Mouse (Mus musculus): ENCODE results near the gene Tex22. TPM values are rescaled to one million over a fixed set of nuclear protein-coding genes. Genes with fewer than 3 reads are reported as not detected.

The Tex22 gene
- total and polyA plus RNA-seq, 3 experiments, result 0.21 to 0.27 TPM; not detected in 1

DNA sequence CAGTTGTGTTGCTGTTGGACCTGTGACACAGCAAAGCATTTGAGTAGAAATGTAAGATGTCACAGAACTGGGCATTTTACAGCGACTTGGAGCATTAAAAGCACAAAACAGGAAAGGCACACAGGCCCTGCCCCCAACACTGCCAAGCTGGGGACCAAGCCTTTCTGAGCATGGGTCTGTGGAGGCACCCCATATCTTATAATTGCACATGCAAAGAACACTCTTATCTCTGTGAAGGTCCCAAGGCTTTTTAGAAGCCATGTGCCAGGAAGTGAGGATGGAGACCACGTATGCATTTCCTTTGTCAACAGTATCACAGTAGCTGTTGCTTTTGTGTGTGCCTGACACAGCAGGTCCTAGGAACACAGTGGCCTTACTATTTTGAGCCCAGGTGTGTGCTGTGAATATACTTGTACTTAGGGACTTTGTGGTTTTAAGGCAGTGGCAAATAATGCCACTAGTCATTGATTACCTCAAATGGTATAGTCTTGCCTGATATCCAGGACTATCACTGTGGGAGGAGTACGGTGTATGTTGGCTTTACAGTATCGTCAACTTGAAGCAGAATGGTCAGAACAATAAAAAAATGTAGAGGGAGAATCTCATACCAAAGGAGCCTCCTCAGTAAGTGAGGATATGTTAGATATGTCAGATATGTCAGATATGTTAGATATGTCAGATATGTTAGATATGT, 33.3 kb downstream of the Tex22 start:
- WGBS, result 52% methylated on average over 4 of the region's 4 CpGs
- no peaks in the 10 kb centered on the region; the same call in 1 of the 2 replicates for H3K36me3 ChIP-seq (ENCODE audit: control insufficient read depth, insufficient read depth, low read length)
- H3K27ac ChIP-seq, result no peak overlapping the region
- H3K4me1 ChIP-seq (ENCODE audit: control insufficient read depth, insufficient read depth, low read length), result peaks cover 20% of the 10 kb centered on the region
- peaks cover 17% of the 10 kb centered on the region for H3K79me2 ChIP-seq (replicated peaks; ENCODE audit: control insufficient read depth, insufficient read depth, low read length)
- no peak overlapping the region for H3K4me3 ChIP-seq
- H3K27me3 ChIP-seq (ENCODE audit: control insufficient read depth, insufficient read depth, low read length), result no peaks in the 10 kb centered on the region
- TF ChIP-seq CTCF (IDR thresholded peaks at IDR 0.05), result no peak
- no peak for TF ChIP-seq EP300 (IDR thresholded peaks at IDR 0.05; ENCODE audit: insufficient read depth, low read depth, low read length)
- TF ChIP-seq POLR2A (IDR thresholded peaks at IDR 0.05; ENCODE audit: insufficient read depth, low read depth, low read length), result no peak
- H3K9ac ChIP-seq (ENCODE audit: low read depth, low read length), result no peak overlapping the region
- DNase-seq, result no peak
- intact Hi-C loops (cut with DNase I), result loop anchor here (10.0 kb wide), 1 partner anchor 233 kb away; no protein-coding TSS in a partner anchor

DNA sequence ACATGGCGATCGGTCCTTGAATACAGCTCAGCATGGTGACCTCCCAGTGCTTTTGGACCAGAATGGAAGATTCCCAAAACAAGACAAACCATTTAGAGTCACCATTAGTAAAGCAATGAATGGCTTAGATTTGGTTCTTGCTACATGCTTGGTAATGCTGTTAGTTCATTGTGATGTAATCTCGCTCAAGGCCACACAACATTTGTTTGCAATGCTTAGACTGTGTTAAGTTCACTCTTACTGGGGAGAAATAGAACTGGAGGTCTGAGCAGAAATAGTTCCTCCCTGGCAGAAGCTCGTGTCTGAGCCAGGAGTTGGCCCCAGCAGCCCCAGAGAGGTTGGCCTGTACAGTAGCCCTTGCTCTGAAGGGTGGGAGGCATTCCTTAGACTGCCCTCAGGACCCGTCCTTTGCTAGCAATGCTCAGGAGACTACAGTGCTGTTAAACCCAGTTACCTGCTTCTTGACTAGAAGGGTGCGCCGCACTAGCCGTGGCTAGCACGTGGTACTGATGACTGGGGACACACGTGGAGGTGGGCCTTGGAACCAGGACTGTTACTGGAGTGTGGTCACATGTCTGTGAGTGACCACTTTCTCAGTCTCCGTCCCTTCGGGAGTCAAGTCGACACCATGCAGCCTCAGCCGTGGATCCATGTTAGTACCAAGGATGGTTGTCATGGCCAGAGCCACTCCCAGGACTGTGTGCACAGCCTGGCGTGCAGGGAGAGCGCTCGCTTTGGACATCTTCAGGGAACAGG, 34.4 kb downstream of the Tex22 start:
- Histone ChIP-seq H3K4me1 (ENCODE audit: control insufficient read depth, insufficient read depth, low read length) (peaks cover 19% of the 10 kb centered on the region), H3K9ac (ENCODE audit: low read depth, low read length) (no peak overlapping the region), H3K27me3 (ENCODE audit: control insufficient read depth, insufficient read depth, low read length) (no peaks in the 10 kb centered on the region), H3K27ac (no peak overlapping the region), H3K36me3 (ENCODE audit: control insufficient read depth, insufficient read depth, low read length) (no peaks in the 10 kb centered on the region; the same call in 1 of the 2 replicates), H3K4me3 (no peak overlapping the region), H3K79me2 (replicated peaks; ENCODE audit: control insufficient read depth, insufficient read depth, low read length) (peaks cover 15% of the 10 kb centered on the region)
- intact Hi-C loops (cut with DNase I), result loop anchor here (10.0 kb wide), 1 partner anchor 234 kb away; no protein-coding TSS in a partner anchor
- DNase-seq, result no peak
- WGBS, result 77% methylated on average over 17 of the region's 17 CpGs
- TF ChIP-seq EP300 (IDR thresholded peaks at IDR 0.05; ENCODE audit: insufficient read depth, low read depth, low read length), result no peak
- TF ChIP-seq CTCF (IDR thresholded peaks at IDR 0.05), result no peak
- no peak for TF ChIP-seq POLR2A (IDR thresholded peaks at IDR 0.05; ENCODE audit: insufficient read depth, low read depth, low read length)

DNA sequence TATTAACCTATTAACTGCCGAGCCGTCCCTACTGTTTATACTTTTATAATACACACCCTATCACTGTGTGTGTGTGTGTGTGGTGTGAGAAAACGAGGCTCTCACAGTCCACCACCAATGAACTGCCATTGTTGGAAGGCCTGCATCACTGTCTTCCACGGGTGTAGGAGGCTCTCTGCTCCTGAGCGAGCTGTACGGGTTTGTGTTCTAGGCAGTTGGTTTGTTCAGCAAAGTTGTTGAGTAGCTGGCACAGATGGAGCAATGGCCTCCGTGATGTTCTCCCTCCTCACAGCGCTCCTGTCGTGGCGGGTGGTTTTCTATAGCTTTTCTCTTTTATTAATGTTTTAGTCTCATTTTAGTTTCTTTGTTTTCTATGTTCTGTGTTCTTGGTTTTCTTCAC, 35.5 kb downstream of the Tex22 start:
- intact Hi-C loops (cut with DNase I), result loop anchor here (10.0 kb wide), 1 partner anchor 235 kb away; no protein-coding TSS in a partner anchor
- H3K27ac ChIP-seq, result no peak overlapping the region
- no peaks in the 10 kb centered on the region for H3K27me3 ChIP-seq (ENCODE audit: control insufficient read depth, insufficient read depth, low read length)
- H3K36me3 ChIP-seq (ENCODE audit: control insufficient read depth, insufficient read depth, low read length), result no peaks in the 10 kb centered on the region; the same call in 1 of the 2 replicates
- H3K9ac ChIP-seq (ENCODE audit: low read depth, low read length), result no peak overlapping the region
- DNase-seq, result no peak
- H3K4me3 ChIP-seq, result no peak overlapping the region
- peaks cover 16% of the 10 kb centered on the region for H3K4me1 ChIP-seq (ENCODE audit: control insufficient read depth, insufficient read depth, low read length)
- TF ChIP-seq POLR2A (IDR thresholded peaks at IDR 0.05; ENCODE audit: insufficient read depth, low read depth, low read length), result no peak
- no peak for TF ChIP-seq EP300 (IDR thresholded peaks at IDR 0.05; ENCODE audit: insufficient read depth, low read depth, low read length)
- no peak for TF ChIP-seq CTCF (IDR thresholded peaks at IDR 0.05)
- H3K79me2 ChIP-seq (replicated peaks; ENCODE audit: control insufficient read depth, insufficient read depth, low read length), result peaks cover 12% of the 10 kb centered on the region
- 87% methylated on average over 10 of the region's 10 CpGs for WGBS

DNA sequence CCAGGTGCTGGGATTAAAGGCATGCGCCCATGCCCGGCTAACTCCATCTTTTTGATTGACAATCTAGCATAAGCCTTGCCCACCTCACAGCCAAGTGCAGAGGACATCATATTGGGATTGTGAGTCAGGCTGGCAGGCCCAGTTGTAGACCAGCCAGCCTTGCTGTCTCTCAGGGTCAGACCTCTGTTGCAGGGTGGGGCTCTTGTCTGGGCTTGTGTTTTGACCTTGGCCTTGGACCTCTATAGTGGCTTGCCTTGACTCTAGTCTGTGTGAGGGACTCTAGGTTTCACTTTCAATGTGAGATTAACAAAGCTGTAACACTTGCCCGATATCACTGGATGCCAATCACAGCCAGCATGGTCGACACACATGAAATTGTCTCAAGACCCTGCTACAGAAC, 39.8 kb downstream of the Tex22 start:
- TF ChIP-seq CTCF (IDR thresholded peaks at IDR 0.05), result no peak
- TF ChIP-seq POLR2A (IDR thresholded peaks at IDR 0.05; ENCODE audit: insufficient read depth, low read depth, low read length), result no peak
- no peak for TF ChIP-seq EP300 (IDR thresholded peaks at IDR 0.05; ENCODE audit: insufficient read depth, low read depth, low read length)
- intact Hi-C loops (cut with DNase I), result no loop called here
- H3K79me2 ChIP-seq (replicated peaks; ENCODE audit: control insufficient read depth, insufficient read depth, low read length), result peaks cover 6% of the 10 kb centered on the region
- no peaks in the 10 kb centered on the region for H3K27me3 ChIP-seq (ENCODE audit: control insufficient read depth, insufficient read depth, low read length)
- no peak overlapping the region for H3K9ac ChIP-seq (ENCODE audit: low read depth, low read length)
- no peaks in the 10 kb centered on the region for H3K36me3 ChIP-seq (ENCODE audit: control insufficient read depth, insufficient read depth, low read length)
- no peak overlapping the region for H3K27ac ChIP-seq
- H3K4me3 ChIP-seq, result no peak overlapping the region
- H3K4me1 ChIP-seq (ENCODE audit: control insufficient read depth, insufficient read depth, low read length), result peaks cover 2% of the 10 kb centered on the region; the same call in 1 of the 2 replicates
- 85% methylated on average over 4 of the region's 4 CpGs for WGBS
- no peak for DNase-seq

DNA sequence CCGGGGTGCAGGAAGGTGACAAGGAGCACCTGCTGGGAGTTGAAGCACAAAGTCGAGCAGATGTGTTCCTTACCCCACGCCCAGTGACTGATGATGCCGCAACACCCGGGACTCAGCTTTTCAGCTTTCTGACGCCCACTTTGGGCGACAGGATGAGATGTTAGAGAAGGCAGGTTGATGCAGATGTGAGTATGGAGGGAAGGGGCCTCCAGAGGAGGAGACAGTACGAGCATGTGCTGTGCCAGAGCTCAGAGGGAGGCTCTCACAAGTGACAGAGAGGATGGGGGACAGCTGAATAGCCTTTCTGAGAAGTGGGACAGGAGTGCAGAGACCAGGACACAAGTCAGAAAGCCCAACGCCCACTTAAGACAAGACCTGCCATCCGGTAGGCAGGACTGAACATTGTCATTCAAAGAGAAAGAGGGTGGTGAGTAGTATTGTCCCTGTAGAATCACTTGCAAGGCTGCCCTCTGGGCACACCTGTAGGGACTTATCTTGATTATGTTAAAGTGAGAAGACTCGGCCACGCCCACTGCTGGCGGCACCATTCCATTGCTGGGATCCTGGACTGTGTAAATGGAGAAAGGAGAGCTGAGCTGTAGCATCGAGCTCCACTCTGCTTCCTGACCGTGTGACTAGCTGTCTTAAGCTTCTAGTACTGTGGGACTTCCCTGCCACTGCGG, 40.7 kb downstream of the Tex22 start:
- intact Hi-C loops (cut with DNase I), result no loop called here

More for the DNA sequence above, 40.7 kb downstream of the Tex22 start:
- no peaks in the 10 kb centered on the region for H3K36me3 ChIP-seq (ENCODE audit: control insufficient read depth, insufficient read depth, low read length)
- TF ChIP-seq EP300 (IDR thresholded peaks at IDR 0.05; ENCODE audit: insufficient read depth, low read depth, low read length), result no peak
- no peak for TF ChIP-seq POLR2A (IDR thresholded peaks at IDR 0.05; ENCODE audit: insufficient read depth, low read depth, low read length)
- TF ChIP-seq CTCF (IDR thresholded peaks at IDR 0.05), result no peak
- H3K27me3 ChIP-seq (ENCODE audit: control insufficient read depth, insufficient read depth, low read length), result no peaks in the 10 kb centered on the region
- H3K4me1 ChIP-seq (ENCODE audit: control insufficient read depth, insufficient read depth, low read length), result peaks cover 4% of the 10 kb centered on the region
- peaks cover 4% of the 10 kb centered on the region for H3K79me2 ChIP-seq (replicated peaks; ENCODE audit: control insufficient read depth, insufficient read depth, low read length)
- no peak overlapping the region for H3K9ac ChIP-seq (ENCODE audit: low read depth, low read length)
- no peak for DNase-seq
- whole genome bisulfite sequencing, result 76% methylated on average over 16 of the region's 16 CpGs
- H3K4me3 ChIP-seq, result no peak overlapping the region
- no peak overlapping the region for H3K27ac ChIP-seq

Data from heart, adult 2 months (tissue).